Mouse (Mus musculus) hindbrain, embryonic 14.5 days (tissue): ENCODE data around the gene Slamf6. TPM values are rescaled to one million over a fixed set of nuclear protein-coding genes. Genes with fewer than 3 reads are reported as not detected.
"Not testable (repeated sequence)": the region's sequence is repeated elsewhere in the genome, so short reads cannot be mapped to it uniquely, and the experiment has no call there.

ENCODE experiments used
- ATAC-seq: fragments of 200-750 bp; cut with Nextera tagmentation; 2 replicates; pipeline ENCODE4 v1.8.0; 2017; ENCODE audit warnings: moderate number of reproducible peaks, mild to moderate bottlenecking, moderate TSS enrichment, moderate library complexity; ENCODE audit not compliant: low FRiP score
- DNase-seq: peaks from one replicate; pipeline ENCODE4 v3.0.0-alpha.2; 2015; ENCODE audit warnings: low spot score
- H3K27ac ChIP-seq: fragments of 300-500 bp; sonication (generic); 2 replicates; pipeline ENCODE4 v1.5.1; 2014; ENCODE audit warnings: mild to moderate bottlenecking, moderate library complexity
- H3K27me3 ChIP-seq: fragments of 300-500 bp; sonication (generic); 2 replicates; pipeline ENCODE4 v1.6.1; 2014; ENCODE audit warnings: mild to moderate bottlenecking, low read length, mixed read lengths; ENCODE audit not compliant: control insufficient read depth, insufficient read depth
- H3K36me3 ChIP-seq: fragments of 300-500 bp; sonication (generic); replicated peaks from 2 replicates; pipeline ENCODE4 v1.6.1; 2014; ENCODE audit not compliant: control insufficient read depth, insufficient read depth
- H3K4me1 ChIP-seq: fragments of 300-500 bp; sonication (generic); replicated peaks from 2 replicates; pipeline ENCODE4 v1.6.1; 2014; ENCODE audit warnings: antibody characterized with exemption, low read length, mixed read lengths; ENCODE audit not compliant: control insufficient read depth, insufficient read depth
- H3K4me2 ChIP-seq: fragments of 300-500 bp; sonication (generic); replicated peaks from 2 replicates; pipeline ENCODE4 v1.6.1; 2014; ENCODE audit warnings: mild to moderate bottlenecking, moderate library complexity
- H3K4me3 ChIP-seq: fragments of 300-500 bp; sonication (generic); replicated peaks from 2 replicates; pipeline ENCODE4 v1.5.1; 2014; ENCODE audit warnings: mild to moderate bottlenecking, low read length
- H3K9ac ChIP-seq: fragments of 300-500 bp; sonication (generic); 2 replicates; pipeline ENCODE4 v1.6.1; 2014
- H3K9me3 ChIP-seq: fragments of 300-500 bp; sonication (generic); 2 replicates; pipeline ENCODE4 v1.6.1; 2016; ENCODE audit warnings: low read length; ENCODE audit not compliant: control insufficient read depth
- WGBS: fragments of 180-500 bp; shearing (Covaris S2); extraction: QIAGEN DNeasy Blood & Tissue Kit; methylation state at CpG from one replicate; pipeline ENCODE4 v1.1.7; 2014; 5-methylcytosine and 5-hydroxymethylcytosine counted together
- polyA plus RNA-seq: library from polyadenylated mRNA; unstranded; fragments of >200 nt; fragmentation: Nextera tagmentation; extraction: Ambion mirVana; gene quantifications from 2 replicates; pipeline ENCODE4 v1.2.1, GENCODE M21; 2014

Gene Slamf6
- polyA plus RNA-seq, result 0.21 and 0.33 TPM in 2 replicates

GRCm38 (mm10) chr1:171917305-171918039, at the start of gene Slamf6:
Slamf6 (plus strand) TSS chr1:171917515.
- Histone ChIP-seq H3K9me3 (no peaks in the 10 kb centered on the region), H3K9ac (no peak within 1 kb of the TSS), H3K27ac (no peak within 1 kb of the TSS), H3K4me1 (no peaks in the 10 kb centered on the region), H3K36me3 (no peaks in the 10 kb centered on the region), H3K4me3 (no peak within 1 kb of the TSS), H3K27me3 (no peaks in the 10 kb centered on the region), H3K4me2 (no peak within 1 kb of the TSS)
- DNase-seq, result no peak
- ATAC-seq, result no peak
- 86% methylated on average over 14 of the region's 14 CpGs for WGBS

GRCm38 (mm10) chr1:171886989-171887388, 30.3 kb upstream of the Slamf6 start:
- H3K9ac ChIP-seq, result no peak overlapping the region
- ATAC-seq (no peak), DNase-seq (no peak)
- no peak overlapping the region for H3K4me3 ChIP-seq
- no peaks in the 10 kb centered on the region for H3K27me3 ChIP-seq
- no peaks in the 10 kb centered on the region for H3K4me1 ChIP-seq
- H3K36me3 ChIP-seq, result no peaks in the 10 kb centered on the region
- no peak overlapping the region for H3K4me2 ChIP-seq
- 83% methylated on average over 1 of the region's 1 CpGs for WGBS
- H3K27ac ChIP-seq, result no peak overlapping the region
- no peaks in the 10 kb centered on the region for H3K9me3 ChIP-seq

- WGBS, result 57% methylated on average over 5 of the region's 5 CpGs
These were observed 22.0 kb upstream of the Slamf6 start, which contains the start of gene Gm10521 for GRCm38 (mm10) chr1:171895364-171895763. Gm10521 (plus strand) TSS chr1:171895664.

GRCm38 (mm10) chr1:171904011-171904410, 13.3 kb upstream of the Slamf6 start:
- Histone ChIP-seq H3K9me3 (no peaks in the 10 kb centered on the region), H3K4me2 (no peak overlapping the region), H3K36me3 (no peaks in the 10 kb centered on the region), H3K4me3 (no peak overlapping the region), H3K9ac (no peak overlapping the region), H3K4me1 (no peaks in the 10 kb centered on the region), H3K27me3 (no peaks in the 10 kb centered on the region), H3K27ac (no peak overlapping the region)
- ATAC-seq (no peak), DNase-seq (no peak)
- WGBS, result 86% methylated on average over 1 of the region's 1 CpGs

More at GRCm38 (mm10) chr1:171895364-171895763, 22.0 kb upstream of the Slamf6 start, which contains the start of gene Gm10521:
- H3K27me3 ChIP-seq, DNase-seq, H3K9ac ChIP-seq, H3K4me1 ChIP-seq, H3K36me3 ChIP-seq, H3K4me2 ChIP-seq, ATAC-seq, H3K9me3 ChIP-seq, H3K27ac ChIP-seq, H3K4me3 ChIP-seq: not testable (repeated sequence)

- H3K27me3 ChIP-seq, result no peaks in the 10 kb centered on the region
- DNase-seq, result no peak
- H3K4me3 ChIP-seq, result no peak overlapping the region
- no peak overlapping the region for H3K9ac ChIP-seq
- 0 out of 2 replicates have a peak, but pooled peaks cover 4% of the 10 kb centered on the region for H3K9me3 ChIP-seq
- H3K4me1 ChIP-seq, result no peaks in the 10 kb centered on the region
- H3K4me2 ChIP-seq, result no peak overlapping the region
- no peak overlapping the region for H3K27ac ChIP-seq
- ATAC-seq, result no peak
- no peaks in the 10 kb centered on the region for H3K36me3 ChIP-seq
- 82% methylated on average over 13 of the region's 13 CpGs for whole genome bisulfite sequencing
These were observed 1.5 kb upstream of the Slamf6 start for GRCm38 (mm10) chr1:171915638-171916458.

GRCm38 (mm10) chr1:171918136-171918920, 1.0 kb downstream of the Slamf6 start:
- Histone ChIP-seq H3K4me3 (no peak overlapping the region), H3K4me2 (no peak overlapping the region), H3K9me3 (no peaks in the 10 kb centered on the region), H3K9ac (no peak overlapping the region), H3K27me3 (no peaks in the 10 kb centered on the region), H3K36me3 (no peaks in the 10 kb centered on the region), H3K4me1 (no peaks in the 10 kb centered on the region), H3K27ac (no peak overlapping the region)
- ATAC-seq (no peak), DNase-seq (no peak)
- 88% methylated on average over 12 of the region's 12 CpGs for WGBS

- no peaks in the 10 kb centered on the region for H3K9me3 ChIP-seq
- 85% methylated on average over 5 of the region's 5 CpGs for WGBS
These were observed 1.9 kb downstream of the Slamf6 start for GRCm38 (mm10) chr1:171919193-171919592.

GRCm38 (mm10) chr1:171919901-171920510, 2.7 kb downstream of the Slamf6 start:
- no peak for ATAC-seq

More at GRCm38 (mm10) chr1:171919193-171919592, 1.9 kb downstream of the Slamf6 start:
- H3K36me3 ChIP-seq, result no peaks in the 10 kb centered on the region
- H3K27me3 ChIP-seq, result no peaks in the 10 kb centered on the region
- no peak overlapping the region for H3K9ac ChIP-seq
- ATAC-seq, result no peak
- no peak overlapping the region for H3K4me3 ChIP-seq
- no peak overlapping the region for H3K27ac ChIP-seq
- H3K4me1 ChIP-seq, result no peaks in the 10 kb centered on the region
- DNase-seq, result no peak
- no peak overlapping the region for H3K4me2 ChIP-seq

More at GRCm38 (mm10) chr1:171919901-171920510, 2.7 kb downstream of the Slamf6 start:
- H3K4me3 ChIP-seq, result no peak overlapping the region
- H3K9ac ChIP-seq, result no peak overlapping the region
- no peak for DNase-seq
- 89% methylated on average over 6 of the region's 6 CpGs for WGBS
- no peaks in the 10 kb centered on the region for H3K4me1 ChIP-seq
- H3K4me2 ChIP-seq, result no peak overlapping the region
- H3K27ac ChIP-seq, result no peak overlapping the region
- no peaks in the 10 kb centered on the region for H3K36me3 ChIP-seq
- no peaks in the 10 kb centered on the region for H3K9me3 ChIP-seq
- no peaks in the 10 kb centered on the region for H3K27me3 ChIP-seq
